Mouse (Mus musculus): ENCODE measurements around the gene Pkm.

GRCm38 (mm10) chr9:59666813-59667212 is 10.6 kb downstream of the Pkm start:
- no peak for TF ChIP-seq FLI1 (IDR thresholded peaks at IDR 0.05; ENCODE audit: low read length)
- TF ChIP-seq GATA1 (IDR thresholded peaks at IDR 0.05; ENCODE audit: borderline replicate concordance, low read length) = no peak
